Mouse (Mus musculus): ENCODE data around the gene Zfp575. TPM values are rescaled to one million over a fixed set of nuclear protein-coding genes. Genes with fewer than 3 reads are reported as not detected.

Zfp575 gene
- total RNA-seq (2023) = not detected

DNA sequence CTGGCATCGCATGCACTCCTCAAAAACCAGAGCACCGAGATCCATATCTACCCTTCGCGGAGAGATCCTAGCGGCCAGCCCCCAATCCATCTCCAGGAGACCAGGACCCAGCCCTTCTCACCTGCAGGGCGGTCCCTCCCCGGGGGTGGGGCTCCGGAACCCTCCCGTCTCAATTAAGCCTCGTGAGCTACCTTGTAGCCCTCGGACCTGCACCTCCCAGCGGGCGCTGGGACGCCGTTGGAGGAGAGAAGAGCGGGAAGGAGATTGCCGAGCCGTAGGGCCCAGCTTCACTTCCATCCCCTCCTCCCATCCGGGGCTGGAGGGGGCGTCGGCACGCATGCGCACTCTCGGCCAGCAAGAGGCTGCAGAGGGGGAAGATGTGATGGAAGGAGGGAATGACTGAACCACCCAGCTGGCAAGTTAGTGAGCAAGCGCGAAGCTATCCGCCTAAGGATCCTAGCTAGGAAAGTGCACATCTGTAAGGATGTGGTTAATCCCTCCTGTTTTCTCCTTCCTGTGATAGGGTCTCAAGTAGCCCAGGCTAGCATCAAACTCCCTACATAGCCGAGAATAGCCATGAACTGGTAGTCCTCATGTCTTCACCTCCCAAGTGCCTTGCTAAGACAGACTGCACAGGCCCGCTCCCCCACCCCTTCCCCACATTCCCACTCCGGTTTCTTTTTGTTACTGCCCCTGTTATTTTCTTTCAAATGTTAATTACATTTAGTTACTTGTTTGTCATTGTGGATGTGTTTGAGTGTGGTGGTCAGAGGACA, at the start of gene Zfp575, which contains the start of gene Ethe1:
Zfp575 (minus strand) TSS at position 312 of the 776 bp plus-strand sequence.
Ethe1 (plus strand) TSS at position 214 of the 776 bp plus-strand sequence.

DNA sequence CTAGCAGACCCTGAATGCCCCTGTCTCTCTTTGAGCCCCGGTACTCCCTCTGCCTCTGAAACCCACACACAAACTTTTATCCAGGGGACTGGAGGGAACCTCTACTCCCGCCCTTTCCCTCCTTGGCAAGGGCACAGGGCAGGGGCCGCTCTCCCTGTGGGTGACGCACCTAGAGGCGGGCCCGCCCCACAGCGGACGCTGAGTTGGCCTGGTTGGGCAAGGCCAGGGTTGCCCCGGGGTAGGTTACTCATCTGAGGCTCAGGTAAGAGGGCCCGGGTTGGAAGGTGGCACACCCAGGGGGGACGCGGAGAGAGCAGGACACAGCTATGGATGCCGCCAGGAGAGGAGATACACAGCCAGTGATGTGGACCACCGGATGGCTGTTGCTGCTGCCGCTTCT, 48.8 kb upstream of the Zfp575 start, which contains the start of gene Lypd3:
Lypd3 (plus strand) TSS at position 287 of the 400 bp plus-strand sequence.

DNA sequence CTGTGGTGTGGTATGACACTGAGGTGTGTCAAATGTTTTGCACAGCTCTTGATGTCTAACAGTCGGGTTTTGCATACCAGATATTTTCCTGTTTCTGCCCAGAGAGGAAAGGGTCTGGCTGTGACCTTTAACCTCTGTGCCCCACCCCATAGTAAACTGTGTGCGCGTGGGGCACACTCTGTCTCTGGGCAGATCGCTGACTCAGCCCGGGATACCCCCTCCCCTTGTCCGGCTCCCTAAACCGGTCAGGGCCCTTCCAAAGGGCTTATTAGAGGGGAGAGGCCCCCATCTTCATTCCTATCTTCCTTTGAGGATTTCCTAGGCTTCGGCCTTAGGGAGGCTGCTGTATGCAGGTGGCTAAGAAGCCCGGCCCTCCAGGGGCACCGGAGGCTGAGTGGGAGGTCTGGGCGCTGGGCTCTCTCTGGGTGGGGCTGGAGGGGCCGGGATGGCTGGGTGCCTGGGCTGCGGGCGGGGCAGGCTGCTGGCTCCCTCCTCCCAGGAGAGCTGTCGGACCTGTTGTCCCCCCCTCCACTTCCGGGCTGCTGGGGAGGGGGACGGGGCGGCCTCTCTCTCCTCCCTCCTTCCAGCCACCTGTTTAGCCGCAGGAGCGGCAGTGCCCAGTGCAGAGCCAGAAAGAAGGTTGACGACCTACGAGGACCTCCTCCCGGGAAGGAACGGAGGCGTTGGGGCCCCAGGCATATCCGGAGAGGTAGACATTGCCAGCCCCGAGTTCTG, 22.9 kb upstream of the Zfp575 start, which contains the start of gene Phldb3:
Phldb3 (plus strand) TSS at position 620 of the 735 bp plus-strand sequence.

DNA sequence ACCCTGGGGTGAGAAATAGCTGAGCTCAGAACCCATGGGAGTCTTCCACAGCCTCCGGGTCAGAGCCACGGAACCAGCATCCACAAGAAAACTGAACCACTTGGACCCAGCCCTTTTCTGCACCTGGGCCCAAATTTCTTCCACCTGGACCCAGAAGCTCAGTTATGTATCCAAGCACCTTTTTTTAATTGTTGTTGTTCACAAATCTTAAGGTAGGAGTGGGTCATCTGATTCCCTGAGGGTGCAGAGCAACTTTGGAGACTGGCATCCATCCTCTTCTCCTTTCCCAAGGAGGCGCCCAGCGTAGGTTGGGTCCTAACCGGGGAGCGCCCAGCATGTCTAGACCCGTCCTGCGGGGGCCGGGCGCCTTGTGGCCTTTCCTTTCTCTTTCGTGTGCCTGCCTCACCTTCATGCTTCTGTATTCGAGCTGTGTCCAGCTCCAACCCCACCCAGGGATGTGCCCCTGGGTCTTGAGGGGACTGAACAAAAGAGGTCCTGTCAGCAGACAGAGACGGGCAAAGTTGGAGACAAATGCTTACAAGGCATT, 41.3 kb downstream of the Zfp575 start, which contains the start of the genes Pinlyp and Xrcc1:
Pinlyp (minus strand) TSS at position 51 of the 547 bp plus-strand sequence.
Xrcc1 (plus strand) TSS at position 222 of the 547 bp plus-strand sequence.

Other genes with a start within 250 kb of the Zfp575 start
- gene Lypd5, start 238.4 kb downstream of the Zfp575 start, total RNA-seq (2023) = not detected
- 10 to 100 TPM; 12.7 to 20.6 TPM for gene Kcnn4, start 217.4 kb downstream of the Zfp575 start, total RNA-seq (2023)
- gene Smg9, start 188.0 kb downstream of the Zfp575 start, total RNA-seq (2023) = 10 to 100 TPM; 55.8 to 62.5 TPM
- gene Irgc1, start 135.3 kb downstream of the Zfp575 start, total RNA-seq (2023) = 1 to 10 TPM; 3.3 to 8.2 TPM
- 100 to 1,000 TPM; 744 to 846 TPM for gene Plaur, start 125.2 kb downstream of the Zfp575 start, total RNA-seq (2023)
- not detected for gene Cadm4, start 105.6 kb downstream of the Zfp575 start, total RNA-seq (2023)
- under 1 TPM; 0.55 to 0.61 TPM for gene Zfp428, start 80.6 kb downstream of the Zfp575 start, total RNA-seq (2023)
- not detected for gene AC161166.1, start 75.2 kb downstream of the Zfp575 start, total RNA-seq (2023)
- gene Irgq, start 57.0 kb downstream of the Zfp575 start, total RNA-seq (2023) = 1 to 10 TPM; 6.0 to 6.3 TPM
- not detected for gene Pinlyp, start 41.5 kb downstream of the Zfp575 start, total RNA-seq (2023)
- 10 to 100 TPM; 35.1 to 39.1 TPM for gene Xrcc1, start 41.4 kb downstream of the Zfp575 start, total RNA-seq (2023)
- 10 to 100 TPM; 34.1 to 40.4 TPM for gene Ethe1, start 98 bp downstream of the Zfp575 start, total RNA-seq (2023)
- gene Phldb3, start 23.1 kb upstream of the Zfp575 start, total RNA-seq (2023) = 1 to 10 TPM; 7.5 to 7.8 TPM
- gene Lypd3, start 48.9 kb upstream of the Zfp575 start, total RNA-seq (2023) = not detected
- gene Tex101, start 89.0 kb upstream of the Zfp575 start, total RNA-seq (2023) = not detected
- under 1 TPM in 1 of 2 experiments, not detected in 1; 0.45 TPM for gene BC049730, start 121.6 kb upstream of the Zfp575 start, total RNA-seq (2023)
- gene Gm4763, start 139.3 kb upstream of the Zfp575 start, total RNA-seq (2023) = under 1 TPM; 0.67 to 0.92 TPM
- gene Cd177, start 172.7 kb upstream of the Zfp575 start, total RNA-seq (2023) = 100 to 1,000 TPM; 165 to 189 TPM
- not detected for gene Ceacam10, start 189.6 kb upstream of the Zfp575 start, total RNA-seq (2023)